Mouse (Mus musculus) lung, postnatal 4 days (tissue): Measurements from ENCODE around the gene H3f3a.
"Not testable (repeated sequence)": the region's sequence is repeated elsewhere in the genome, so short reads cannot be mapped to it uniquely, and the experiment has no call there.

Experiments used
- DNase-seq, 2 experiments: peaks; one replicate each; pipeline ENCODE4 v3.0.0; 2021

The H3f3a gene

GRCm38 (mm10) chr1:180813885-180814740 is at the start of gene H3f3a:
Gene H3f3a (minus strand): TSS chr1:180813943.
- peak; percentile 90 to 94 for DNase-seq

GRCm38 (mm10) chr1:180860030-180860429 is 46.3 kb upstream of the H3f3a start:
- no peak for DNase-seq

GRCm38 (mm10) chr1:180858763-180859162 is 45.0 kb upstream of the H3f3a start:
- no peak for DNase-seq

GRCm38 (mm10) chr1:180850316-180851270 is 36.9 kb upstream of the H3f3a start, which contains the start of gene Sde2:
Gene Sde2 (plus strand): TSS chr1:180851127.
- peak; percentile 100 for DNase-seq

- DNase-seq: no peak
Observed at GRCm38 (mm10) chr1:180849701-180850301, 36.1 kb upstream of the H3f3a start.

GRCm38 (mm10) chr1:180848511-180849241 is 34.9 kb upstream of the H3f3a start:
- DNase-seq: peak; percentile 79 to 86

GRCm38 (mm10) chr1:180848114-180848510 is 34.4 kb upstream of the H3f3a start:
- DNase-seq: peak; percentile 79 to 89

- no peak for DNase-seq
Observed at GRCm38 (mm10) chr1:180841561-180842300, 28.0 kb upstream of the H3f3a start.

- no peak for DNase-seq
Observed at GRCm38 (mm10) chr1:180839201-180839910, 25.6 kb upstream of the H3f3a start.

- DNase-seq: no peak
Observed at GRCm38 (mm10) chr1:180838014-180838413, 24.3 kb upstream of the H3f3a start.

- DNase-seq: no peak
Observed at GRCm38 (mm10) chr1:180837186-180837585, 23.4 kb upstream of the H3f3a start.

- DNase-seq: not testable (repeated sequence)
Observed at GRCm38 (mm10) chr1:180836467-180836866, 22.7 kb upstream of the H3f3a start.

- no peak for DNase-seq
Observed at GRCm38 (mm10) chr1:180835273-180836015, 21.7 kb upstream of the H3f3a start.

GRCm38 (mm10) chr1:180830588-180831346 is 17.0 kb upstream of the H3f3a start:
- no peak for DNase-seq

- no peak for DNase-seq
Observed at GRCm38 (mm10) chr1:180830175-180830574, 16.4 kb upstream of the H3f3a start.

GRCm38 (mm10) chr1:180829775-180830174 is 16.0 kb upstream of the H3f3a start:
- DNase-seq: peak; percentile 47 to 52

GRCm38 (mm10) chr1:180826634-180827033 is 12.9 kb upstream of the H3f3a start:
- peak in 1 of 2 experiments; percentile 24 for DNase-seq

- DNase-seq: peak in 1 of 2 experiments; percentile 35
Observed at GRCm38 (mm10) chr1:180824721-180825120, 11.0 kb upstream of the H3f3a start.

- DNase-seq: no peak
Observed at GRCm38 (mm10) chr1:180823716-180824115, 10.0 kb upstream of the H3f3a start.
